Mouse (Mus musculus): ENCODE results near the gene Rnase11.
"Not testable (repeated sequence)": the region's sequence is repeated elsewhere in the genome, so short reads cannot be mapped to it uniquely, and the experiment has no call there.

GRCm38 (mm10) chr14:51014724-51015123 is 35.2 kb downstream of the Rnase11 start:
- TF ChIP-seq CTCF (IDR thresholded peaks at IDR 0.05; ENCODE audit: borderline replicate concordance, insufficient read depth, low read depth, low read length); POLR2A (IDR thresholded peaks at IDR 0.05; ENCODE audit: borderline replicate concordance, insufficient read depth, low read length): not testable (repeated sequence)

All from cerebellum, adult 2 months (tissue).